Mouse (Mus musculus): ENCODE measurements around the gene Mfsd12. TPM values are rescaled to one million over a fixed set of nuclear protein-coding genes. Genes with fewer than 3 reads are reported as not detected.
A peak's percentile ranks its signal among the peaks of the same experiment; 100 is the strongest.

Gene Mfsd12
- polyA plus RNA-seq, 1 experiment from 2014 or later = 13.4 TPM

GRCm38 (mm10) chr10:81411471-81412400 lies 54.4 kb downstream of the Mfsd12 start:
- no peak for ATAC-seq (ENCODE audit: insufficient number of reproducible peaks, low FRiP score)
- H3K9me3 ChIP-seq (replicated peaks) = no peaks in the 10 kb centered on the region
- H3K27ac ChIP-seq (ENCODE audit: poor library complexity, severe bottlenecking) = peak overlapping the region; percentile 92
- H3K36me3 ChIP-seq = peaks cover 17% of the 10 kb centered on the region; the same call in 1 of the 2 replicates
- H3K4me2 ChIP-seq = peak overlapping the region; percentile 12; the same call in 1 of the 2 replicates
- peak overlapping the region; percentile 49 for H3K9ac ChIP-seq
- H3K4me3 ChIP-seq = no peak overlapping the region
- peaks cover 100% of the 10 kb centered on the region for H3K4me1 ChIP-seq (replicated peaks)
- no peaks in the 10 kb centered on the region for H3K27me3 ChIP-seq (replicated peaks)
- WGBS = 47% methylated on average over 18 of the region's 18 CpGs

GRCm38 (mm10) chr10:81412586-81413309 lies 55.5 kb downstream of the Mfsd12 start:
- Histone ChIP-seq H3K4me3 (no peak overlapping the region), H3K27me3 (replicated peaks) (no peaks in the 10 kb centered on the region), H3K27ac (ENCODE audit: poor library complexity, severe bottlenecking) (peak overlapping the region; percentile 92), H3K36me3 (peaks cover 16% of the 10 kb centered on the region; the same call in 1 of the 2 replicates), H3K9ac (peak overlapping the region; percentile 28), H3K9me3 (replicated peaks) (no peaks in the 10 kb centered on the region), H3K4me1 (replicated peaks) (peaks cover 100% of the 10 kb centered on the region), H3K4me2 (peak overlapping the region; percentile 12; the same call in 1 of the 2 replicates)
- WGBS = 70% methylated on average over 16 of the region's 16 CpGs
- ATAC-seq (ENCODE audit: insufficient number of reproducible peaks, low FRiP score) = no peak

GRCm38 (mm10) chr10:81413310-81414261 lies 56.3 kb downstream of the Mfsd12 start:
- no peak overlapping the region for H3K4me3 ChIP-seq
- H3K4me2 ChIP-seq = peak overlapping the region; percentile 51
- no peak for ATAC-seq (ENCODE audit: insufficient number of reproducible peaks, low FRiP score)
- 31% methylated on average over 26 of the region's 26 CpGs for WGBS
- H3K9ac ChIP-seq = peak overlapping the region; percentile 54
- peaks cover 10% of the 10 kb centered on the region; the same call in 1 of the 2 replicates for H3K36me3 ChIP-seq
- H3K4me1 ChIP-seq (replicated peaks) = peaks cover 100% of the 10 kb centered on the region
- H3K9me3 ChIP-seq (replicated peaks) = no peaks in the 10 kb centered on the region
- H3K27me3 ChIP-seq (replicated peaks) = no peaks in the 10 kb centered on the region
- H3K27ac ChIP-seq (ENCODE audit: poor library complexity, severe bottlenecking) = peak overlapping the region; percentile 92

GRCm38 (mm10) chr10:81414682-81415081 lies 57.4 kb downstream of the Mfsd12 start:
- H3K4me1 ChIP-seq (replicated peaks) = peaks cover 98% of the 10 kb centered on the region
- no peaks in the 10 kb centered on the region for H3K9me3 ChIP-seq (replicated peaks)
- H3K36me3 ChIP-seq = peaks cover 18% of the 10 kb centered on the region
- no peak for ATAC-seq (ENCODE audit: insufficient number of reproducible peaks, low FRiP score)
- H3K4me2 ChIP-seq = no peak overlapping the region; the same call in 1 of the 2 replicates
- H3K9ac ChIP-seq = peak overlapping the region; percentile 54; the same call in 1 of the 2 replicates
- peak overlapping the region; percentile 92 for H3K27ac ChIP-seq (ENCODE audit: poor library complexity, severe bottlenecking)
- H3K27me3 ChIP-seq (replicated peaks) = no peaks in the 10 kb centered on the region
- no peak overlapping the region for H3K4me3 ChIP-seq

- Histone ChIP-seq H3K9me3 (replicated peaks) (no peaks in the 10 kb centered on the region), H3K4me1 (replicated peaks) (peaks cover 93% of the 10 kb centered on the region), H3K4me3 (no peak overlapping the region), H3K9ac (0 out of 2 replicates have a peak overlapping the region, but pooled peaks have one; percentile 54), H3K27me3 (replicated peaks) (no peaks in the 10 kb centered on the region), H3K27ac (ENCODE audit: poor library complexity, severe bottlenecking) (no peak overlapping the region; the same call in 1 of the 2 replicates), H3K36me3 (peaks cover 23% of the 10 kb centered on the region), H3K4me2 (no peak overlapping the region)
- 76% methylated on average over 5 of the region's 5 CpGs for WGBS
- ATAC-seq (ENCODE audit: insufficient number of reproducible peaks, low FRiP score) = no peak
Observed at GRCm38 (mm10) chr10:81415146-81415545, 57.9 kb downstream of the Mfsd12 start.

Small RNAs within 50 kb of the gene (microRNA-seq; reads per million reads assigned to microRNA genes)
- not detected for gene Mir6913

Other genes starting within 250 kb of the Mfsd12 start
- 24.7 and 24.8 TPM in 2 replicates for gene Zbtb7a, start 222.3 kb upstream of the Mfsd12 start, polyA plus RNA-seq (2016; fragmentation: Nextera tagmentation; extraction: Ambion mirVana)
- 36.0 and 36.1 TPM in 2 replicates for gene Pias4, start 189.6 kb upstream of the Mfsd12 start, polyA plus RNA-seq (2016; fragmentation: Nextera tagmentation; extraction: Ambion mirVana)
- 408 and 433 TPM in 2 replicates for gene Eef2, start 180.9 kb upstream of the Mfsd12 start, polyA plus RNA-seq (2016; fragmentation: Nextera tagmentation; extraction: Ambion mirVana)
- 62.8 and 69.0 TPM in 2 replicates for gene Dapk3, start 174.5 kb upstream of the Mfsd12 start, polyA plus RNA-seq (2016; fragmentation: Nextera tagmentation; extraction: Ambion mirVana)
- 0.18 TPM in 1 of 2 replicates, not detected in the other for gene 4930442H23Rik, start 173.6 kb upstream of the Mfsd12 start, polyA plus RNA-seq (2016; fragmentation: Nextera tagmentation; extraction: Ambion mirVana)
- gene Nmrk2, start 155.4 kb upstream of the Mfsd12 start, polyA plus RNA-seq (2016; fragmentation: Nextera tagmentation; extraction: Ambion mirVana) = 3.9 and 4.9 TPM in 2 replicates
- gene Atcay, start 126.7 kb upstream of the Mfsd12 start, polyA plus RNA-seq (2016; fragmentation: Nextera tagmentation; extraction: Ambion mirVana) = 0.46 and 0.72 TPM in 2 replicates
- gene Zfr2, start 124.3 kb upstream of the Mfsd12 start, polyA plus RNA-seq (2016; fragmentation: Nextera tagmentation; extraction: Ambion mirVana) = 6.1 and 7.2 TPM in 2 replicates
- 2.0 and 2.2 TPM in 2 replicates for gene Matk, start 104.6 kb upstream of the Mfsd12 start, polyA plus RNA-seq (2016; fragmentation: Nextera tagmentation; extraction: Ambion mirVana)
- gene Mrpl54, start 90.6 kb upstream of the Mfsd12 start, polyA plus RNA-seq (2016; fragmentation: Nextera tagmentation; extraction: Ambion mirVana) = 243 and 253 TPM in 2 replicates
- gene Apba3, start 90.5 kb upstream of the Mfsd12 start, polyA plus RNA-seq (2016; fragmentation: Nextera tagmentation; extraction: Ambion mirVana) = 43.3 and 46.1 TPM in 2 replicates
- gene Tjp3, start 65.9 kb upstream of the Mfsd12 start, polyA plus RNA-seq (2016; fragmentation: Nextera tagmentation; extraction: Ambion mirVana) = 1.7 and 2.3 TPM in 2 replicates
- 41.1 and 43.4 TPM in 2 replicates for gene Pip5k1c, start 64.5 kb upstream of the Mfsd12 start, polyA plus RNA-seq (2016; fragmentation: Nextera tagmentation; extraction: Ambion mirVana)
- 37.3 and 40.3 TPM in 2 replicates for gene Cactin, start 36.4 kb upstream of the Mfsd12 start, polyA plus RNA-seq (2016; fragmentation: Nextera tagmentation; extraction: Ambion mirVana)
- 13.4 TPM in 2 replicates for gene Tbxa2r, start 28.8 kb upstream of the Mfsd12 start, polyA plus RNA-seq (2016; fragmentation: Nextera tagmentation; extraction: Ambion mirVana)
- gene Gipc3, start 14.2 kb upstream of the Mfsd12 start, polyA plus RNA-seq (2016; fragmentation: Nextera tagmentation; extraction: Ambion mirVana) = not detected in 2 replicates
- gene Hmg20b, start 7.0 kb upstream of the Mfsd12 start, polyA plus RNA-seq (2016; fragmentation: Nextera tagmentation; extraction: Ambion mirVana) = 107 and 109 TPM in 2 replicates
- gene 4930404N11Rik, start 8.3 kb downstream of the Mfsd12 start, polyA plus RNA-seq (2016; fragmentation: Nextera tagmentation; extraction: Ambion mirVana) = 0.82 and 0.91 TPM in 2 replicates
- 96.4 and 99.5 TPM in 2 replicates for gene Fzr1, start 21.0 kb downstream of the Mfsd12 start, polyA plus RNA-seq (2016; fragmentation: Nextera tagmentation; extraction: Ambion mirVana)
- gene Dohh, start 26.9 kb downstream of the Mfsd12 start, polyA plus RNA-seq (2016; fragmentation: Nextera tagmentation; extraction: Ambion mirVana) = 66.7 and 66.9 TPM in 2 replicates
- 1.9 and 2.2 TPM in 2 replicates for gene Gm48551, start 27.0 kb downstream of the Mfsd12 start, polyA plus RNA-seq (2016; fragmentation: Nextera tagmentation; extraction: Ambion mirVana)
- gene Gm48552, start 31.5 kb downstream of the Mfsd12 start, polyA plus RNA-seq (2016; fragmentation: Nextera tagmentation; extraction: Ambion mirVana) = 1.2 and 1.8 TPM in 2 replicates
- gene Smim24, start 35.6 kb downstream of the Mfsd12 start, polyA plus RNA-seq (2016; fragmentation: Nextera tagmentation; extraction: Ambion mirVana) = 2.9 and 4.3 TPM in 2 replicates
- 39.3 and 40.7 TPM in 2 replicates for gene Nfic, start 98.1 kb downstream of the Mfsd12 start, polyA plus RNA-seq (2016; fragmentation: Nextera tagmentation; extraction: Ambion mirVana)
- 0.19 and 0.28 TPM in 2 replicates for gene Celf5, start 125.2 kb downstream of the Mfsd12 start, polyA plus RNA-seq (2016; fragmentation: Nextera tagmentation; extraction: Ambion mirVana)
- 54.9 and 60.2 TPM in 2 replicates for gene Ncln, start 138.9 kb downstream of the Mfsd12 start, polyA plus RNA-seq (2016; fragmentation: Nextera tagmentation; extraction: Ambion mirVana)
- 0.42 and 0.52 TPM in 2 replicates for gene S1pr4, start 142.6 kb downstream of the Mfsd12 start, polyA plus RNA-seq (2016; fragmentation: Nextera tagmentation; extraction: Ambion mirVana)
- gene Gna15, start 166.7 kb downstream of the Mfsd12 start, polyA plus RNA-seq (2016; fragmentation: Nextera tagmentation; extraction: Ambion mirVana) = 1.9 and 2.3 TPM in 2 replicates
- 58.4 and 66.2 TPM in 2 replicates for gene Gna11, start 187.7 kb downstream of the Mfsd12 start, polyA plus RNA-seq (2016; fragmentation: Nextera tagmentation; extraction: Ambion mirVana)
- 636 and 677 TPM in 2 replicates for gene Aes, start 202.0 kb downstream of the Mfsd12 start, polyA plus RNA-seq (2016; fragmentation: Nextera tagmentation; extraction: Ambion mirVana)
- 25.8 and 30.8 TPM in 2 replicates for gene Tle2, start 217.1 kb downstream of the Mfsd12 start, polyA plus RNA-seq (2016; fragmentation: Nextera tagmentation; extraction: Ambion mirVana)
- gene Tle6, start 243.6 kb downstream of the Mfsd12 start, polyA plus RNA-seq (2016; fragmentation: Nextera tagmentation; extraction: Ambion mirVana) = 27.2 and 27.4 TPM in 2 replicates
- 0.50 and 0.72 TPM in 2 replicates for gene BC025920, start 248.8 kb downstream of the Mfsd12 start, polyA plus RNA-seq (2016; fragmentation: Nextera tagmentation; extraction: Ambion mirVana)

All from heart, embryonic 12.5 days (tissue).